Comparison of ENCODE assay signal across 12 mouse cellular contexts in the genomic region with DNA sequence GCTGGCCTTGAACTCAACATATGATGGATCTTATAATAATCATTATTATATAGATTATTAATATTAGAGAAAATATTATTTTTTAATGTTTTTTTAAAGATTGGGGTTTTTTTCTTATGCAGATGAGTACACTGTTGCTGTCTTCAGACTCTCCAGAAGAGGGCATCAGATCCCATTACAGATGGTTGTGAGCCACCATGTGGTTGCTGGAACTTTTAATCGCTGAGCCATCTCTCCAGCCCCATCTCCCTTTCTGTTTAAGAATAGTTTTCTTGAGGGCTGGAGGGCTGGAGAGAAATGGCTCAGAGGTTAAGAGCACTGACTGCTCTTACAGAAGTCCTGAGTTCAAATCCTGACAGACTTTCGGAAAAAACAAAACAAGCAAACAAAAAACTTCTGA. TPM values are rescaled to one million over a fixed set of nuclear protein-coding genes. Genes with fewer than 3 reads are reported as not detected.
A peak's percentile ranks its signal among the peaks of the same experiment; 100 is the strongest.
DNase-seq lines count a peak whose midpoint lies in the region; TF ChIP-seq lines count a peak whose summit lies in the region.
"Had no signal": no experiment of that assay in that cellular context is flagged by ENCODE, and none has a peak within 500 bp of the region (broad histone marks: within the 10 kb centered on the region; RNA-seq: fewer than 3 reads in every experiment).

No protein-coding gene starts in this region.

- no peaks in the 10 kb centered on the region for H3K27me3 ChIP-seq in liver, adult 2 months (ENCODE audit: control insufficient read depth, insufficient read depth, low read length)
- no peaks in the 10 kb centered on the region for H3K27me3 ChIP-seq in hindbrain, embryonic 10.5 days (ENCODE audit: insufficient read depth, poor library complexity, severe bottlenecking)
- H3K27me3 ChIP-seq: embryonic facial prominence, embryonic 15.5 days had no signal

- no peak overlapping the region for H3K4me3 ChIP-seq in liver, adult 2 months (ENCODE audit: insufficient read depth, low read depth, low read length)
- H3K4me3 ChIP-seq in hindbrain, embryonic 10.5 days = no peak overlapping the region
- H3K4me3 ChIP-seq: embryonic facial prominence, embryonic 15.5 days had no signal

- TF ChIP-seq POLR2A in liver, adult 2 months (IDR thresholded peaks at IDR 0.05; ENCODE audit: extremely low read depth, insufficient read depth, low read length) = no peak

- peaks cover 4% of the 10 kb centered on the region; the same call in 1 of the 2 replicates for H3K79me2 ChIP-seq in liver, adult 2 months (ENCODE audit: control insufficient read depth, insufficient read depth, low read length)

- 0 out of 2 replicates have a peak, but pooled peaks have one; percentile 13 for TF ChIP-seq CTCF in liver, adult 2 months (IDR thresholded peaks at IDR 0.05; ENCODE audit: low read depth, low read length)

- H3K27ac ChIP-seq in liver, adult 2 months (replicated peaks; ENCODE audit: insufficient read depth, low read depth, low read length) = no peak overlapping the region
- H3K27ac ChIP-seq in hindbrain, embryonic 10.5 days = no peak overlapping the region
- H3K27ac ChIP-seq: embryonic facial prominence, embryonic 15.5 days had no signal

- 45% methylated on average over 2 of the region's 2 CpGs for WGBS in liver, adult 2 months
- WGBS in hindbrain, embryonic 10.5 days = 41% methylated on average over 2 of the region's 2 CpGs

- peak; percentile 38 for DNase-seq in gastrocnemius, adult 18-20 months (ENCODE audit: low spot score)
- no peak for DNase-seq in gastrocnemius, postnatal 36 days
- DNase-seq in spleen, postnatal 36 days (ENCODE audit: low spot score in 2 of 2) = peak; percentile 34 to 58
- no peak for DNase-seq in spleen, postnatal 14 days (ENCODE audit: low spot score in 2 of 2)
- DNase-seq in liver, adult 2 months (ENCODE audit: extremely low read depth, low read depth, low spot score) = peak; percentile 31
- DNase-seq in thymus, postnatal 25 days = peak; percentile 45
- DNase-seq in heart, postnatal 14 days = no peak
- no peak for DNase-seq in hindbrain, embryonic 10.5 days (ENCODE audit: low spot score)
- DNase-seq: right cerebral cortex, postnatal 4 days had no signal

- intact Hi-C loops in gastrocnemius, postnatal 36 days (cut with DNase I) = loop anchor here (2.0 kb wide), 1 partner anchor 55 kb away; no protein-coding TSS in a partner anchor
- intact Hi-C loops in heart, postnatal 14 days (cut with DNase I) = loop anchor here (2.0 to 5.0 kb wide), 2 partner anchors 57 to 175 kb away; no protein-coding TSS in a partner anchor

- no peaks in the 10 kb centered on the region for H3K36me3 ChIP-seq in liver, adult 2 months (ENCODE audit: control insufficient read depth, insufficient read depth, low read length)
- no peaks in the 10 kb centered on the region for H3K36me3 ChIP-seq in hindbrain, embryonic 10.5 days
- H3K36me3 ChIP-seq: embryonic facial prominence, embryonic 15.5 days had no signal

- no peaks in the 10 kb centered on the region for H3K9me3 ChIP-seq in hindbrain, embryonic 10.5 days
- H3K9me3 ChIP-seq: embryonic facial prominence, embryonic 15.5 days had no signal

- no peak overlapping the region for H3K9ac ChIP-seq in liver, adult 2 months (ENCODE audit: low read depth, low read length)
- H3K9ac ChIP-seq: embryonic facial prominence, embryonic 15.5 days had no signal

- peaks cover 16% of the 10 kb centered on the region for H3K4me1 ChIP-seq in liver, adult 2 months (ENCODE audit: control insufficient read depth, insufficient read depth, low read length)
- peaks cover 8% of the 10 kb centered on the region for H3K4me1 ChIP-seq in hindbrain, embryonic 10.5 days (replicated peaks)
- H3K4me1 ChIP-seq: embryonic facial prominence, embryonic 15.5 days had no signal

RNA-seq across cellular contexts. Expression of gene Oaz1, which starts 4.5 kb away (rescaled TPM):
- total RNA-seq in gastrocnemius, adult 18-20 months (2021) = 100 to 1,000 TPM; 698 to 770 TPM
- 100 to 1,000 TPM; 611 to 682 TPM for total RNA-seq in gastrocnemius, postnatal 36 days (2021)
- 527 and 614 TPM in 2 replicates for total RNA-seq in liver, adult 2 months (2014; rRNA removed)
- 1,187 and 1,294 TPM in 2 replicates for polyA plus RNA-seq in liver, adult 2 months (2012; rRNA removed)
- total RNA-seq in heart, postnatal 14 days (2021) = 100 to 1,000 TPM; 893 to 962 TPM
- polyA plus RNA-seq in hindbrain, embryonic 10.5 days (2016; fragmentation: Nextera tagmentation; extraction: Ambion mirVana) = 2,287 and 2,328 TPM in 2 replicates

RNA-seq across cellular contexts. Expression of gene Jsrp1, which starts 8.7 kb away (rescaled TPM):
- 100 to 1,000 TPM; 448 to 461 TPM for total RNA-seq in gastrocnemius, adult 18-20 months (2021)
- 100 to 1,000 TPM; 387 to 405 TPM for total RNA-seq in gastrocnemius, postnatal 36 days (2021)
- total RNA-seq in liver, adult 2 months (2014; rRNA removed) = not detected in 2 replicates
- not detected in 2 replicates for polyA plus RNA-seq in liver, adult 2 months (2012; rRNA removed)
- not detected for total RNA-seq in heart, postnatal 14 days (2021)
- polyA plus RNA-seq in hindbrain, embryonic 10.5 days (2016; fragmentation: Nextera tagmentation; extraction: Ambion mirVana) = 0.65 and 0.68 TPM in 2 replicates
- polyA plus RNA-seq: activated CD4-positive, CD25-positive, alpha-beta regulatory T cell, adult 4 months had no signal

RNA-seq across cellular contexts. Expression of gene Amh, which starts 16.9 kb away (rescaled TPM):
- total RNA-seq in gastrocnemius, adult 18-20 months (2021) = under 1 TPM; 0.31 to 0.32 TPM
- under 1 TPM; 0.25 to 0.41 TPM for total RNA-seq in gastrocnemius, postnatal 36 days (2021)
- 0.13 and 0.18 TPM in 2 replicates for total RNA-seq in liver, adult 2 months (2014; rRNA removed)
- polyA plus RNA-seq in liver, adult 2 months (2012; rRNA removed) = 0.09 and 0.21 TPM in 2 replicates
- total RNA-seq in heart, postnatal 14 days (2021) = under 1 TPM; 0.56 to 0.65 TPM
- 0.12 and 0.16 TPM in 2 replicates for polyA plus RNA-seq in hindbrain, embryonic 10.5 days (2016; fragmentation: Nextera tagmentation; extraction: Ambion mirVana)
- polyA plus RNA-seq: activated CD4-positive, CD25-positive, alpha-beta regulatory T cell, adult 4 months; midbrain, embryonic 16.5 days had no signal

RNA-seq across cellular contexts. Expression of gene Lingo3, which starts 21.8 kb away (rescaled TPM):
- total RNA-seq in gastrocnemius, adult 18-20 months (2021) = 10 to 100 TPM in 1 of 2 experiments, 1 to 10 TPM in 1; 8.3 to 12.6 TPM
- total RNA-seq in gastrocnemius, postnatal 36 days (2021) = 10 to 100 TPM in 1 of 2 experiments, 1 to 10 TPM in 1; 8.4 to 10.3 TPM
- not detected in 2 replicates for total RNA-seq in liver, adult 2 months (2014; rRNA removed)
- polyA plus RNA-seq in liver, adult 2 months (2012; rRNA removed) = 0.05 TPM in 1 of 2 replicates, not detected in the other
- total RNA-seq in heart, postnatal 14 days (2021) = 1 to 10 TPM; 4.2 to 5.7 TPM
- 0.61 and 0.93 TPM in 2 replicates for polyA plus RNA-seq in hindbrain, embryonic 10.5 days (2016; fragmentation: Nextera tagmentation; extraction: Ambion mirVana)
- polyA plus RNA-seq: activated CD4-positive, CD25-positive, alpha-beta regulatory T cell, adult 4 months had no signal

RNA-seq across cellular contexts. Expression of gene Plekhj1, which starts 23.6 kb away (rescaled TPM):
- 10 to 100 TPM; 24.3 to 25.8 TPM for total RNA-seq in gastrocnemius, adult 18-20 months (2021)
- total RNA-seq in gastrocnemius, postnatal 36 days (2021) = 10 to 100 TPM; 21.6 to 22.5 TPM
- total RNA-seq in liver, adult 2 months (2014; rRNA removed) = 16.0 and 17.4 TPM in 2 replicates
- 29.4 and 42.2 TPM in 2 replicates for polyA plus RNA-seq in liver, adult 2 months (2012; rRNA removed)
- 10 to 100 TPM; 35.7 to 36.3 TPM for total RNA-seq in heart, postnatal 14 days (2021)
- polyA plus RNA-seq in hindbrain, embryonic 10.5 days (2016; fragmentation: Nextera tagmentation; extraction: Ambion mirVana) = 189 and 192 TPM in 2 replicates

Comparison
In these comparisons a context has a peak if more than half of its experiments do, and no peak if none do; other contexts are left out.
1. DNase-seq: peak in gastrocnemius, adult 18-20 months (single experiment), spleen, postnatal 36 days (2 of 2), liver, adult 2 months (single experiment) and thymus, postnatal 25 days (single experiment); none in gastrocnemius, postnatal 36 days (0 of 2), spleen, postnatal 14 days (0 of 2), heart, postnatal 14 days (0 of 2) and hindbrain, embryonic 10.5 days (single experiment).
2. RNA of gene Jsrp1, which starts 8.7 kb away (total RNA-seq): 448 to 461 TPM in gastrocnemius, adult 18-20 months and 387 to 405 TPM in gastrocnemius, postnatal 36 days; not detected in heart, postnatal 14 days and not detected in liver, adult 2 months; every median in the first group is over 100 times any median in the second.